Mouse (Mus musculus): ENCODE data around the gene Gm3336.

GRCm38 (mm10) chr8:70709794-70710193, 8.5 kb upstream of the Gm3336 start:
- TF ChIP-seq POLR2A (IDR thresholded peaks at IDR 0.05; ENCODE audit: borderline replicate concordance, extremely low read depth, low read depth, low read length), result no peak
- TF ChIP-seq CTCF (IDR thresholded peaks at IDR 0.05; ENCODE audit: insufficient read depth, low read length), result no peak

All from lung, adult 2 months (tissue).